Mouse (Mus musculus): ENCODE data around the gene Enpep. TPM values are rescaled to one million over a fixed set of nuclear protein-coding genes. Genes with fewer than 3 reads are reported as not detected.

Enpep gene
- total and polyA plus RNA-seq, 3 experiments: 0.10 TPM; not detected in 2

- in situ Hi-C loops (cut with MboI; ENCODE audit: low pct_ligation_motif_present, low pct_unique_long_range_greater_than_20kb, low sequenced_read_pairs): no loop called here
- Histone ChIP-seq H3K4me1 (ENCODE audit: control insufficient read depth in 1 of 2, insufficient read depth in 2 of 2) (no peaks in the 10 kb centered on the region), H3K9ac (ENCODE audit: insufficient read depth, low read depth) (no peak overlapping the region), H3K4me3 (replicated peaks in 1 of 3; ENCODE audit: low read depth in 2 of 3, low read length in 2 of 3, poor library complexity in 1 of 3) (no peak overlapping the region), H3K79me2 (replicated peaks; ENCODE audit: control insufficient read depth, extremely low read depth, insufficient read depth, poor library complexity, severe bottlenecking) (no peaks in the 10 kb centered on the region), H3K27me3 (replicated peaks) (no peaks in the 10 kb centered on the region), H3K4me2 (ENCODE audit: insufficient read depth, low read depth, poor library complexity, severe bottlenecking) (no peak overlapping the region), H3K9me3 (replicated peaks; ENCODE audit: low read length) (peaks cover 4% of the 10 kb centered on the region), H3K36me3 (replicated peaks in 1 of 2; ENCODE audit: control insufficient read depth in 1 of 2, insufficient read depth in 1 of 2, low read length in 1 of 2) (no peaks in the 10 kb centered on the region), H3K27ac (ENCODE audit: insufficient read depth, low read depth) (no peak overlapping the region)
- no peak for TF ChIP-seq MAX (IDR thresholded peaks at IDR 0.05; ENCODE audit: low read length)
- TF ChIP-seq JUND (conservative IDR thresholded peaks at IDR 0.05; ENCODE audit: low read depth, low read length): no peak
- TF ChIP-seq MAZ (IDR thresholded peaks at IDR 0.05; ENCODE audit: low read depth, low read length): no peak
- no peak for TF ChIP-seq BHLHE40 (IDR thresholded peaks at IDR 0.05; ENCODE audit: low read depth, low read length)
- TF ChIP-seq SMC3 (IDR thresholded peaks at IDR 0.05; ENCODE audit: low read depth, low read length): no peak
- TF ChIP-seq UBTF (IDR thresholded peaks at IDR 0.05; ENCODE audit: low read depth, low read length): no peak
- dilution Hi-C loops (cut with MboI; ENCODE audit: extremely low pct_ligation_motif_present, extremely low pct_unique_long_range_greater_than_20kb, low sequenced_read_pairs): no loop called here
- DNase-seq (ENCODE audit: extremely low read depth): no peak
Observed at GRCm38 (mm10) chr3:129364818-129365390, 32.4 kb upstream of the Enpep start.

DNA sequence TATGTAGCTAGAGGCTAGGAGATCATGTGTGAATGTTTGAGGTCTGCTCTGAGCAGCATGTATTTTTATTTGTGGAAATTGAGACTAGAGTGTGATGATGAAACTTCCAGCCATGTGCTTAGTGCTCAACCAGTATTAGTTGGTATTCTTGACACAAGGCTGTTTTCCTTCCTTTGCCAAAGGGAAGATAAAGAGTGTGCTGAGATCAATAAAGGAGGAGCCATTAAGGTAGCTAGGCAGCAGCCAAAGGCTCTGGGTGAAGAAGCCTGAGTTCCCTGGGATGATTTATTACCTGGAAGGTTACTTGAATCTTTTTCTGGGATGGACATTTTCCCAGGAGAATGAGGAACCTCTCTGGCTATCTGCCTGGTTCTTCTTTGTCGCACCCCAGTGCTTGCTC, 30.9 kb upstream of the Enpep start:
- Histone ChIP-seq H3K4me1 (ENCODE audit: control insufficient read depth in 1 of 2, insufficient read depth in 2 of 2) (no peaks in the 10 kb centered on the region), H3K27me3 (replicated peaks) (no peaks in the 10 kb centered on the region), H3K4me3 (replicated peaks in 1 of 3; ENCODE audit: low read depth in 2 of 3, low read length in 2 of 3, poor library complexity in 1 of 3) (no peak overlapping the region), H3K79me2 (replicated peaks; ENCODE audit: control insufficient read depth, extremely low read depth, insufficient read depth, poor library complexity, severe bottlenecking) (no peaks in the 10 kb centered on the region), H3K36me3 (replicated peaks in 1 of 2; ENCODE audit: control insufficient read depth in 1 of 2, insufficient read depth in 1 of 2, low read length in 1 of 2) (no peaks in the 10 kb centered on the region), H3K9ac (ENCODE audit: insufficient read depth, low read depth) (no peak overlapping the region), H3K27ac (ENCODE audit: insufficient read depth, low read depth) (no peak overlapping the region), H3K4me2 (ENCODE audit: insufficient read depth, low read depth, poor library complexity, severe bottlenecking) (no peak overlapping the region), H3K9me3 (replicated peaks; ENCODE audit: low read length) (peaks cover 4% of the 10 kb centered on the region)
- no peak for DNase-seq (ENCODE audit: extremely low read depth)
- TF ChIP-seq MAX (IDR thresholded peaks at IDR 0.05; ENCODE audit: low read length) (no peak), KAT2A (IDR thresholded peaks at IDR 0.05; ENCODE audit: insufficient replicate concordance, low read length) (no peak), USF1 (IDR thresholded peaks at IDR 0.05; ENCODE audit: low read depth, low read length) (no peak), EP300 (IDR thresholded peaks at IDR 0.05; ENCODE audit: low read length) (no peak), MAZ (IDR thresholded peaks at IDR 0.05; ENCODE audit: low read depth, low read length) (no peak), ZMIZ1 (IDR thresholded peaks at IDR 0.05; ENCODE audit: low read depth, low read length) (no peak), POLR2AphosphoS2 (IDR thresholded peaks at IDR 0.05; ENCODE audit: low read depth, low read length) (no peak), CHD2 (IDR thresholded peaks at IDR 0.05; ENCODE audit: low read length) (no peak), NRF1 (IDR thresholded peaks at IDR 0.05; ENCODE audit: low read depth, low read length) (no peak), IRF4 (IDR thresholded peaks at IDR 0.05; ENCODE audit: low read depth, low read length) (no peak), CHD1 (IDR thresholded peaks at IDR 0.05; ENCODE audit: low read depth, low read length) (no peak), ZKSCAN1 (IDR thresholded peaks at IDR 0.05; ENCODE audit: borderline replicate concordance, low read depth, low read length) (no peak), TBP (conservative IDR thresholded peaks at IDR 0.05; ENCODE audit: low read depth, low read length) (no peak), MEF2A (IDR thresholded peaks at IDR 0.05; ENCODE audit: borderline replicate concordance, low read depth, low read length) (no peak), HCFC1 (IDR thresholded peaks at IDR 0.05; ENCODE audit: low read depth, low read length) (no peak), TCF12 (IDR thresholded peaks at IDR 0.05; ENCODE audit: low read depth, low read length) (no peak), CTCF (conservative IDR thresholded peaks at IDR 0.05 in 1 of 2, IDR thresholded peaks at IDR 0.05 in 1 of 2; ENCODE audit: low read depth in 2 of 2, low read length in 2 of 2) (no peak), ZNF384 (IDR thresholded peaks at IDR 0.05; ENCODE audit: low read depth, low read length) (no peak), ELF1 (IDR thresholded peaks at IDR 0.05; ENCODE audit: low read depth, low read length) (no peak), PAX5 (IDR thresholded peaks at IDR 0.05; ENCODE audit: low read length) (no peak)
- in situ Hi-C loops (cut with MboI; ENCODE audit: low pct_ligation_motif_present, low pct_unique_long_range_greater_than_20kb, low sequenced_read_pairs): no loop called here
- dilution Hi-C loops (cut with MboI; ENCODE audit: extremely low pct_ligation_motif_present, extremely low pct_unique_long_range_greater_than_20kb, low sequenced_read_pairs): no loop called here
